Mouse (Mus musculus): ENCODE measurements around the gene Nfe2l3. TPM values are rescaled to one million over a fixed set of nuclear protein-coding genes. Genes with fewer than 3 reads are reported as not detected.

Gene Nfe2l3
- polyA plus RNA-seq, 1 experiment from 2014 or later, result 0.95 TPM

DNA sequence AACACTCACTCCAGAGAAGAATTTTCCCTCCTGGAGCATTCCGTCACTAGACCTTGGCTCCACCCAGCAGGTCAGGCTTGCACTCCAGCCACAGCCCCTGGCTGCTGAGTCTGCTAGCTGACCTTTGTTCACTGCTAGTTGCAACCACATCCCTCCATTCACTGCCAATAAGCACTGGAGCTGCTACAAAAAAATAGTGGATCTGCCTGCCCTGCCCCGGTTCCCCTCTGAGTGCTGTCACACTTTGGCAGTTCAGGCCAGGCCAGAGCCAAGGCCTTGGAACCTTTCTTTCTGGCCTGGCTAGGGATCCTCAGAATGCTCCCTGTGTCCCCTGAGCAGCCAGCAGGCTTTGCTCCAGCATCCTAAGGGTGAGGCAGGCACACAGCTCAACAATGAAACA lies 57.3 kb downstream of the Nfe2l3 start:
- Histone ChIP-seq H3K27me3 (replicated peaks; ENCODE audit: control insufficient read depth, insufficient read depth, low read length) (no peaks in the 10 kb centered on the region), H3K4me1 (ENCODE audit: control insufficient read depth, insufficient read depth, low read length) (no peaks in the 10 kb centered on the region), H3K9me3 (ENCODE audit: control insufficient read depth, low read length) (peaks cover 5% of the 10 kb centered on the region; the same call in 1 of the 2 replicates), H3K4me3 (ENCODE audit: low read length) (no peak overlapping the region), H3K4me2 (ENCODE audit: low read depth, low read length) (no peak overlapping the region), H3K27ac (ENCODE audit: low read length) (no peak overlapping the region), H3K9ac (ENCODE audit: low read depth, low read length) (no peak overlapping the region), H3K36me3 (ENCODE audit: control insufficient read depth, insufficient read depth, low read length) (no peaks in the 10 kb centered on the region)
- peak; percentile 82 for ATAC-seq
- WGBS, result 22% methylated on average over 2 of the region's 2 CpGs

DNA sequence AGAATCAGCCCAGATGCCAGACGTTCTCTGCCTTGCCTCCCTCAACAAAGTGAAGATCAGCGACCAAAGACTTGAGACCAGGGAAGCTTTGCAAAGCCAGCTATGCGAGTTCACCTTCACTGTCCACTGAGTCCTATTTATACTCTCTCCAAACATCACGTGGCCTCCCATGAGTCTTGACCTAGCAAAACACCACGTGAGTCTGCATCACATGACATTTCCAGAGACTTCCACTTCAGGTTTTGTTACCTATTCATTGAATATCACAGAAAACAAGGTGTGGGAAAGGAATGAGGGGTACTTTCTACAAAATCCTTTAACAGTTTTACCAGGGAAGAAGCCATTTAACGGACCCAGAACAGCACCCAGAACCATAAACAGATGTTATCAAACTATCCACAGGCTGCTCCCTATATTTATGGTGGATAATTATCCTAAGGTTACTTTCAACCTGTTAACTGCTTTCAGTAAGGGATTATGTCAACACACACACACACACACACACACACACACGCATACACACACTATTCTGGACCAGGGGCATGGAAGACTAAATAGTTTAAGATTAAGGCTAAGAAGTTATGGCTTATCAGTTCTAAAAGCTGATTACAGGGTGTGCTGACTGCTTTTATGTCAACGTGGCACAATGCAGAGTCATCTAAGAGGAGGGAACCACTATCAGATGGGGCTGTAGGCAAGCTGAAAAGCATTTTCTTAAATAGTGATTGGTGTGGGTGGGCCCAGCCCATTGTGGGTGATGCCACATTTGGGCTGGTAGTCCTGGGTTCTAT lies 65.0 kb downstream of the Nfe2l3 start:
- H3K4me3 ChIP-seq (ENCODE audit: low read length), result no peak overlapping the region
- H3K9ac ChIP-seq (ENCODE audit: low read depth, low read length), result no peak overlapping the region
- no peak overlapping the region for H3K4me2 ChIP-seq (ENCODE audit: low read depth, low read length)
- peak; percentile 71 for ATAC-seq
- H3K4me1 ChIP-seq (ENCODE audit: control insufficient read depth, insufficient read depth, low read length), result no peaks in the 10 kb centered on the region
- H3K36me3 ChIP-seq (ENCODE audit: control insufficient read depth, insufficient read depth, low read length), result no peaks in the 10 kb centered on the region
- H3K9me3 ChIP-seq (ENCODE audit: control insufficient read depth, low read length), result no peaks in the 10 kb centered on the region
- no peak overlapping the region for H3K27ac ChIP-seq (ENCODE audit: low read length)
- whole genome bisulfite sequencing, result 56% methylated on average over 8 of the region's 8 CpGs
- H3K27me3 ChIP-seq (replicated peaks; ENCODE audit: control insufficient read depth, insufficient read depth, low read length), result no peaks in the 10 kb centered on the region

DNA sequence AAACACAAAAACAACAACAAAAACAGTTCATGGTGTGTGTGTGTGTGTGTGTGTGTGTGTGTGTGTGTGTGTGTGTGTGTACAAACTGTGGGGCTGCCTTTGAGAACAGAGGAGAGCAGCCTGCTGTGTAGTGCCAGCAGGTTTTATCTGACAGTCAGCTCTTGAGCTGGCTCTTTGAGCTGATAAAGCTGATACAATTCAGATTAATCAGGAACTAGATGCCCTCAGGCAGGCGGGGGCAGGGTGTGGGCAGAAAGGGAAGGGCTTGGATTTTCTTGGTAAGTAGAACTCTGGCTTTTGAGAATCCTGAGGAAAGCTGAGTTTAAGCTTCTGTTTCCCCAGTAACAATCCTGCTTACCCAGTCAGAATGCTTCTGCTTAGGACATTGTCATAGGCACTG lies 73.2 kb downstream of the Nfe2l3 start:
- no peak overlapping the region for H3K9ac ChIP-seq (ENCODE audit: low read depth, low read length)
- H3K4me2 ChIP-seq (ENCODE audit: low read depth, low read length), result no peak overlapping the region
- H3K9me3 ChIP-seq (ENCODE audit: control insufficient read depth, low read length), result no peaks in the 10 kb centered on the region
- H3K27ac ChIP-seq (ENCODE audit: low read length), result no peak overlapping the region
- no peak for ATAC-seq
- H3K4me1 ChIP-seq (ENCODE audit: control insufficient read depth, insufficient read depth, low read length), result no peaks in the 10 kb centered on the region
- no peaks in the 10 kb centered on the region for H3K27me3 ChIP-seq (replicated peaks; ENCODE audit: control insufficient read depth, insufficient read depth, low read length)
- no peak overlapping the region for H3K4me3 ChIP-seq (ENCODE audit: low read length)
- H3K36me3 ChIP-seq (ENCODE audit: control insufficient read depth, insufficient read depth, low read length), result no peaks in the 10 kb centered on the region
- 40% methylated on average over 1 of the region's 1 CpGs for WGBS

- no peak overlapping the region for H3K27ac ChIP-seq (ENCODE audit: low read length)
- H3K27me3 ChIP-seq (replicated peaks; ENCODE audit: control insufficient read depth, insufficient read depth, low read length), result no peaks in the 10 kb centered on the region
- ATAC-seq, result no peak
- no peaks in the 10 kb centered on the region for H3K9me3 ChIP-seq (ENCODE audit: control insufficient read depth, low read length)
- no peak overlapping the region for H3K9ac ChIP-seq (ENCODE audit: low read depth, low read length)
- no peaks in the 10 kb centered on the region for H3K36me3 ChIP-seq (ENCODE audit: control insufficient read depth, insufficient read depth, low read length)
- no peaks in the 10 kb centered on the region for H3K4me1 ChIP-seq (ENCODE audit: control insufficient read depth, insufficient read depth, low read length)
- no peak overlapping the region for H3K4me2 ChIP-seq (ENCODE audit: low read depth, low read length)
- WGBS, result 78% methylated on average over 2 of the region's 2 CpGs
- no peak overlapping the region for H3K4me3 ChIP-seq (ENCODE audit: low read length)
Observed at GRCm38 (mm10) chr6:51507556-51507955, 75.1 kb downstream of the Nfe2l3 start.

Other genes with a start within 250 kb of the Nfe2l3 start
- gene Hnrnpa2b1, start 37.2 kb downstream of the Nfe2l3 start, polyA plus RNA-seq (2015; fragmentation: Nextera tagmentation; extraction: Ambion mirVana), result 1,302 and 1,450 TPM in 2 replicates
- 266 and 290 TPM in 2 replicates for gene Cbx3, start 37.7 kb downstream of the Nfe2l3 start, polyA plus RNA-seq (2015; fragmentation: Nextera tagmentation; extraction: Ambion mirVana)
- 11.3 and 12.1 TPM in 2 replicates for gene Snx10, start 91.2 kb downstream of the Nfe2l3 start, polyA plus RNA-seq (2015; fragmentation: Nextera tagmentation; extraction: Ambion mirVana)

All from intestine, embryonic 16.5 days (tissue).